Mouse (Mus musculus) forebrain, embryonic 15.5 days (tissue): ENCODE measurements around the gene Chrna3. TPM values are rescaled to one million over a fixed set of nuclear protein-coding genes. Genes with fewer than 3 reads are reported as not detected.

Experiments used
- ATAC-seq: fragments of 200-750 bp; cut with Nextera tagmentation; replicated peaks from 2 replicates; pipeline ENCODE4 v1.8.0; 2017; ENCODE audit warnings: mild to moderate bottlenecking, moderate TSS enrichment, moderate library complexity
- H3K27ac ChIP-seq: fragments of 300-500 bp; sonication (generic); replicated peaks from 2 replicates; pipeline ENCODE4 v1.5.1; 2015; ENCODE audit warnings: mild to moderate bottlenecking, inconsistent platforms
- H3K27me3 ChIP-seq: fragments of 300-500 bp; sonication (generic); 2 replicates; pipeline ENCODE4 v1.6.1; 2015; ENCODE audit warnings: inconsistent platforms
- H3K36me3 ChIP-seq: fragments of 300-500 bp; sonication (generic); 2 replicates; pipeline ENCODE4 v1.6.1; 2015; ENCODE audit warnings: mild to moderate bottlenecking, inconsistent platforms
- H3K4me1 ChIP-seq: fragments of 300-500 bp; sonication (generic); 2 replicates; pipeline ENCODE4 v1.6.1; 2015; ENCODE audit warnings: inconsistent platforms
- H3K4me2 ChIP-seq: fragments of 300-500 bp; sonication (generic); replicated peaks from 2 replicates; pipeline ENCODE4 v1.6.1; 2015; ENCODE audit warnings: mild to moderate bottlenecking, inconsistent platforms
- H3K4me3 ChIP-seq: fragments of 300-500 bp; sonication (generic); 2 replicates; pipeline ENCODE4 v1.5.1; 2015; ENCODE audit warnings: mild to moderate bottlenecking, inconsistent platforms
- H3K9ac ChIP-seq: fragments of 300-500 bp; sonication (generic); replicated peaks from 2 replicates; pipeline ENCODE4 v1.6.1; 2015; ENCODE audit warnings: mild to moderate bottlenecking, inconsistent platforms
- H3K9me3 ChIP-seq: fragments of 300-500 bp; sonication (generic); 2 replicates; pipeline ENCODE4 v1.6.1; 2016; ENCODE audit warnings: inconsistent platforms
- WGBS: fragments of 180-500 bp; shearing (Covaris S2); methylation state at CpG from one replicate; pipeline ENCODE4 v1.1.7; 2015; ENCODE audit warnings: mixed read lengths; 5-methylcytosine and 5-hydroxymethylcytosine counted together
- polyA plus RNA-seq: library from polyadenylated mRNA; unstranded; fragments of >200 nt; fragmentation: Nextera tagmentation; extraction: Ambion mirVana; gene quantifications from 2 replicates; pipeline ENCODE4 v1.2.1, GENCODE M21; 2015

Chrna3 gene
- polyA plus RNA-seq, 1 experiment from 2014 or later: 3.8 TPM

DNA sequence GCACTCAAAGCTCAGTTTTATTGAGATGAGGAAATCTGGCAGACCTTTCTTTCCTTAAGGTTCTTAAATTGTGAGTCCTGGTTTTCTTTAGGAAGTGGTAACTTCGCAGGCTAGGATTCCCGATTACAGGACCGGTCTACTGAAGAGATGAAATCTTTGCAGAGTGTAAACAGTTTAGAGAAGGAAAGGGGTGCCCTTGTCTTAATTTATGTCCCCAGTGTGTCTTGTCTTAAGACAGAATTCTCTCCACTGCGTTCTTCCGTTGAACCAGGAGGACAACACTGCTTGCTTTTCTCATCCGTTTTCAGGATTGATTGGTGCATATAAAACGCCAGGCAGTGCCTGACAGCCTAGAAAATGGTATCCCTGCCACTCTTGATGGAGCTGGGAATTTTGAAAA, 44.0 kb downstream of the Chrna3 start:
- peak overlapping the region; percentile 68 for H3K4me3 ChIP-seq
- peaks cover 31% of the 10 kb centered on the region for H3K27me3 ChIP-seq
- 6% methylated on average over 7 of the region's 7 CpGs for WGBS
- no peaks in the 10 kb centered on the region for H3K36me3 ChIP-seq
- H3K9ac ChIP-seq: no peak overlapping the region
- peak overlapping the region; percentile 93 for H3K4me2 ChIP-seq
- H3K4me1 ChIP-seq: peaks cover 23% of the 10 kb centered on the region
- H3K9me3 ChIP-seq: no peaks in the 10 kb centered on the region
- ATAC-seq: no peak
- no peak overlapping the region for H3K27ac ChIP-seq

DNA sequence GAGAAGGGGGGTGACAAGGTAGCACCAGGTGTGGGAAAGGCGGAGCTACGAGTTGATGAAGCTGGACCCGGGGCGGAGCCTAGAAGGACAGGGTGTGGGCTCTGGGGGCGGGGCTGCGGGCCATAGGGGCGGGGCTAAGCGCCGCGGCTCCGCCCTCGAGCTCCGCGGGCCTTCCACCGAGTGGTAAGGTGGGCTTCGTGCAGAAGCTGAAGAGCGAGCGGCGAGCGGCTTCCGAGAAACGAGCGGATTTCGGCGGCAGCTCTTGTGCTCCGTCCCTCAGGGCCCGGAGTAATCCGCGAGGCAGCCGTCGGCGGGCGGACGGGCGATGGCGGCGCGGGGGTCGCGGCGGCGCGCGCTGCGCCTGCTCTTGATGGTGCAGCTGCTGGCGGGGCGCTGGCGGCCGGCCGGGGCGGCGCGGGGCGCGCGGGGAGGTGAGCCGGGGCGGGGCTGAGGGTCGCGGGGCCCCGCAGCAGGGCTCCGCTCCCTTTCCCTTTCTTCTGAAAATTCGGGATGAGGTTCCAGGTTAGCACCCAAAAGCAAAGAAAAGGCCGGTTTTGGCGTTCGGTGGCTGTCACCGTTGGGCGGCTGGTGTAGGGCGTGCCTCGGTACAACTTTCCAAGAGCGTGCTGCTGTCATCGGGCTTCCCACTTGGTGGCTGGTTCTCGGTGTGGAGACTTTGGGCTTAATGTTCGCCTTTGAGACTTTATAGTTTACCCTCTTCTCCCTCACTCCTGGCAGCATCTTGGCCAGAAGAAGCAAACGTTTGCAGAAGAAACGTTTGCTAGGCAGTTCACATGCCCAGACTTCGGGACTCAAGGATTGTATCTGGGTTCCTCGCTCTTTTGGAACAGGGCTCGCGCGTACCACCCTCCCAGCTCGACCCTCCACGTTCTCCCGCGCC, 44.8 kb downstream of the Chrna3 start:
- Histone ChIP-seq H3K27me3 (peaks cover 31% of the 10 kb centered on the region), H3K4me3 (peak overlapping the region; percentile 68), H3K36me3 (no peaks in the 10 kb centered on the region), H3K27ac (no peak overlapping the region), H3K9me3 (no peaks in the 10 kb centered on the region), H3K4me1 (peaks cover 23% of the 10 kb centered on the region), H3K4me2 (peak overlapping the region; percentile 93), H3K9ac (peak overlapping the region; percentile 49)
- ATAC-seq: peak; percentile 91
- WGBS: under 1% methylated on average over 85 of the region's 85 CpGs

GRCm38 (mm10) chr9:54980674-54981073, 45.7 kb downstream of the Chrna3 start, which contains the start of gene Chrna5:
Gene Chrna5 (plus strand): TSS chr9:54980880.
- Histone ChIP-seq H3K4me1 (peaks cover 23% of the 10 kb centered on the region), H3K4me3 (peak within 1 kb of the TSS; percentile 68), H3K27ac (no peak within 1 kb of the TSS), H3K4me2 (peak within 1 kb of the TSS; percentile 93), H3K36me3 (no peaks in the 10 kb centered on the region), H3K9me3 (no peaks in the 10 kb centered on the region), H3K27me3 (peaks cover 31% of the 10 kb centered on the region), H3K9ac (peak within 1 kb of the TSS; percentile 49)
- peak; percentile 8; the same call in 1 of the 2 replicates for ATAC-seq
- 69% methylated on average over 8 of the region's 8 CpGs for WGBS

- Histone ChIP-seq H3K9ac (no peak overlapping the region), H3K4me1 (no peaks in the 10 kb centered on the region), H3K4me2 (no peak overlapping the region), H3K9me3 (no peaks in the 10 kb centered on the region), H3K36me3 (no peaks in the 10 kb centered on the region), H3K4me3 (no peak overlapping the region), H3K27me3 (no peaks in the 10 kb centered on the region), H3K27ac (no peak overlapping the region)
- no peak for ATAC-seq
- WGBS: 57% methylated on average over 8 of the region's 8 CpGs
Observed at GRCm38 (mm10) chr9:54969972-54970637, 56.3 kb downstream of the Chrna3 start.

DNA sequence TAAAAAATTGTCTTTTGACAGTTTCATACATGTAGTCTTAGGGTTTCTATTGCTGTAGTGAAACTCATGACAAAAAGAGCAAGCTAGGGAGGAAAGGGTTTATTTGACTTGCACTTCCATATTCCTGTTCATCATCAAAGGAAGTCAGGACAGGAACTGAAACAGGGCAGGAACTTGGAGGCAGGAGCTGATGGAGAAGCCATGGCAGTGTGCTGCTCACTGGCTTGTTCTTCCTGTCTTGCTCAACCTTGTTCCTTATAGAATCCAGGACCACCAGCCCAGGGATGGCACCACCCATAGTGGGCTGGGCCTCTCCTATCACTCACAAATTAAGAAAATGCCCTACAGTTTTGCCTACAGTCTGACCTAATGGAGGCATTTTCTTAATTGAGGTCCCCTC, 62.7 kb downstream of the Chrna3 start:
- Histone ChIP-seq H3K27ac (no peak overlapping the region), H3K9ac (no peak overlapping the region), H3K27me3 (no peaks in the 10 kb centered on the region), H3K9me3 (no peaks in the 10 kb centered on the region), H3K4me3 (no peak overlapping the region), H3K4me2 (no peak overlapping the region), H3K36me3 (peaks cover 10% of the 10 kb centered on the region), H3K4me1 (no peaks in the 10 kb centered on the region)
- no peak for ATAC-seq

DNA sequence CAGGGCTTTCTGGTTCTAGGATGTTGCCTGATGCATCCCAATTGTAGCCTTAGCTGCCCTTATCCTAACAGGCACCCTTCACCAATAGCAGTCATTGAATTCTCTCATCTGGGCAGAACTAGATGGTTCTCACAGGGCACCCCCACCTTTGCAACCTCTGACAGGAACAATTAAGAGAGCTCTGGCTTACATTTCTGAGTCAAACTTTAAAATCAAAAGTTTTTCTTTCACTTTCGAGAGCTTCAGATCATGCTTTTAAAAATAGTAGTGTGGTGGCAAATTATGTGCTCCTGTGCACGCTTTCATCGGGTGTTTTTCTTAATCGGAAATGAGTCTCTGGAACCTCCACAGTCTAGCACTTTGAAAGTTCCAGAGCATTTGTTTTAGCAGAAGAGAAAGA, 65.3 kb downstream of the Chrna3 start:
- WGBS: 89% methylated on average over 4 of the region's 4 CpGs

More for the DNA sequence above, 65.3 kb downstream of the Chrna3 start:
- H3K4me2 ChIP-seq: no peak overlapping the region
- H3K9me3 ChIP-seq: no peaks in the 10 kb centered on the region
- H3K27me3 ChIP-seq: no peaks in the 10 kb centered on the region
- no peak overlapping the region for H3K27ac ChIP-seq
- ATAC-seq: no peak
- H3K36me3 ChIP-seq: peaks cover 30% of the 10 kb centered on the region
- H3K4me1 ChIP-seq: no peaks in the 10 kb centered on the region
- H3K9ac ChIP-seq: no peak overlapping the region
- no peak overlapping the region for H3K4me3 ChIP-seq

Other genes with a start within 250 kb of the Chrna3 start
- gene Ireb2, start 162.8 kb downstream of the Chrna3 start, polyA plus RNA-seq: 48.6 and 51.2 TPM in 2 replicates
- 1.6 and 1.8 TPM in 2 replicates for gene Hykk, start 109.3 kb downstream of the Chrna3 start, polyA plus RNA-seq
- gene Psma4, start 75.8 kb downstream of the Chrna3 start, polyA plus RNA-seq: 278 and 286 TPM in 2 replicates
- gene AY074887, start 75.6 kb downstream of the Chrna3 start, polyA plus RNA-seq: 1.0 and 1.5 TPM in 2 replicates
- gene Chrna5, start 45.7 kb downstream of the Chrna3 start, polyA plus RNA-seq: 1.0 and 1.5 TPM in 2 replicates
- 0.23 and 0.51 TPM in 2 replicates for gene Chrnb4, start 22.2 kb upstream of the Chrna3 start, polyA plus RNA-seq
- gene Ube2q2, start 122.3 kb upstream of the Chrna3 start, polyA plus RNA-seq: 34.8 and 38.2 TPM in 2 replicates
- gene Fbxo22, start 182.4 kb upstream of the Chrna3 start, polyA plus RNA-seq: 86.7 and 90.4 TPM in 2 replicates